Mouse (Mus musculus): ENCODE results near the gene Yeats2. TPM values are rescaled to one million over a fixed set of nuclear protein-coding genes. Genes with fewer than 3 reads are reported as not detected.

Gene Yeats2
- 4.8 TPM for polyA plus RNA-seq (2014; fragmentation: Illumina TruSeq; extraction: RNeasy Lipid Tissue Mini Kit (QIAGEN cat#74804); ENCODE audit: low read depth, low replicate concordance)

DNA sequence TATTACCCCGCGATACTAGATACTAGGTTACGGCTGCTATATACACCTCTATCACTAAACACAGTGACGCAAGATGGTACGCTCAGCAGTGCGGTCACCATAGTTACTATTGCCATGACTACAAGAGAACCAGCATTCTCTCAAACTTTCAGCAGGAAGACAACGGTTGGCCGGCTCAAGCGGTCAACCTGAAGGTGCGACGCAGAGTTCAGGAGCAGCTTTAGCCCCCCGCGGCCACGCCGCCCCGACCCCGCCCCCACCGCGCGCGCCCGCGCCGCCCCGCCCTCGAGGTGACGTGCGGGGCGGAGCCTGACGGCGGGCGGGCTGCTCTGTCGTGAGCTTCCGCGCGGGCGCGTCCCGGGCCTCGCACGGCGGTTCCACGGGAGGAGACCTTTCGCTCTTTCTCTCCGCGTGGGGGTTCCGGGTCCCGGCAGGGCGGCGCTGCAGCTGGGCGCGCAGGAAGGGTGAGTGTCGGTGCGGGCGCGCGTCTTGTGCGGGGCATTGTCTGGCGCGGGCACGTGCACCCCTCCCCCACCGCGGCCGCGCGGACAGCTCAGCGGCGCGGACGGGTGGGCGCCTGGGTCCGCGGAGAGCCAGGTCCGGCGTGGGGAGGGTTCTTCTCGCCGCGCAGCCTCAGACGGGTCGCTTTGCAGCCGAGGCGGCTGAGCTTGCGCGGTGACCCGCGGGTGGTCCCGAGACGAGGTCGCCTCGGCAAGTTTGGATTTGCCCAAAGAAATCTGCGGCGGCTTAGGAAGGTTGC lies at the start of gene Yeats2:
Yeats2 (plus strand) TSS at position 292 of the 760 bp plus-strand sequence.

DNA sequence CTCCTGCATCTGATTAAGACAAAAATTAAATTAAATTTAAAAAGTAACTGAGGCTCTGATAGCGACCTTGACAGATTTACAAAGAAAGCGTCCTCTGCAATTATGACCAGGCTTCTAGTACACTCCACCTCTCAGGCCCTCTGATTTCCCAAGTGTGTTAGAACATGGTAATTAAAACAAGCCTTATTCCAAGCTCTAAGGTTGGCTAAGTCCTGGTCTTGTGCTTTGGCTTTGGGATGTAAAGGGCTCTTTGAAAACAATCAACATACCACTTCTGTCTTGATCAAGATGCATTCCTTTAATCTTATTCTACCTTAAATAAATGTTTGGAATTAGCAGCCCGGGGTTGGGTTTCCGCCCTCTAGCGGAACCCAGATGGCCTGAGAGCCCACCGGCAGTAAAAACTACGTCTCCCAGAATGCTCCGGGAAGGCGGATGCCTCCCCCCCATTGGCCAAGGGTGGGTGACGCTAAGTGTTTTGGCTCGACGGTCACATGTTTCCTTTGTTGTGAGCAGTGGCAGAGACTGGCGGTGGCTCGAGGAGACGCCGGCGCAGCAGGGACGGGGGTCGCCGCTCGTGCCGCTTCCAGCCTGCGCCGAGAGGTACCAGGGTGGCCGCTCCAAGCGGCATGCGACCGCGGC lies 43.7 kb upstream of the Yeats2 start, which contains the start of gene Klhl24:
Klhl24 (plus strand) TSS at position 474 of the 642 bp plus-strand sequence.

DNA sequence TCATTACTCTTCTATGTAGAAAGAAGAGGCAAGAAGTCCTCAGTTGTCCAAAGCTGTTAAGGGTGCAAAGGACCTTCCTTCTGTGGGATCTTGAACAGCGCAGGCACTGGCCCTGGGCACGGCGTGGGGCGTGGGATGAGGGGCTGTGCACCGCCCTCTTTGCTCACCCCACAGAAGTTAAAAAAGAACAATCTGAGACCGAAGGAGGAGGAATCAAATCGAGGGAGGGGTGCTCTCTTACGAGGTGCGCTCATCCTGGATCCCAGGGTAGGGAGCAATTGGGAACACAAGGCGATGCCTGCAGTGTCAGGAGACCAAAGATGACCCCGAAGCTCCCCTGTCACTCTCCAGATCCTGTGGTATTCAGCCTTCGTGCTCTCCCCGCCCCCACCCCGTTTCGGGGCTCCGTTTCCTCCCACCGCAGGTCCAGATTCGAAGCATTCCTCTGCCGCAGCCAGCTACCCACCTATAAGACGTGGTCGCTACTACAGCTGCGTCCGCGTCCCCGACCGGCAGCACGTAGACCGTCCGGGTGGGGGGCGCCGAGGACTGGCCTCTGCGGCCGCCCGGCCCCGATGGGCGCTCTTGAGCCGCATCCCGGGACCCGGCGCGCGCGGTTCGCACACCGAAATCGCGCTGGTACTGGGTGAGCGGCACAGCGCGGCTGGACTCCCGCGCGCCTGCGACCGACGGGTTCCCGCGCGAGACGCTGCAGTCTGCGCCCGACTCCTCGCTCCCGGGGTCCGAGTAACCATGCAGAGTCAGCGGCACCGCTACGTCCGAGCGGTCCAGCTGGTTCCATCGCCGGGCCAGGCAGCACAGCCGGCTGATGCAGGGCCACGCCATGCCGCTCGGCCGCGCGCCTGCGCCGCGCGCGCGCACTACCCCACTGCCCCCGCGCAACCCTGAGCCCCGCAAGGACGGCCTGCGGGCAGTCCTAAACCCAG lies 99.9 kb downstream of the Yeats2 start, which contains the start of gene Map6d1:
Map6d1 (minus strand) TSS at position 891 of the 947 bp plus-strand sequence.

Other genes with a start within 250 kb of the Yeats2 start
- 2.7 TPM for gene Klhl6, start 158.0 kb upstream of the Yeats2 start, polyA plus RNA-seq (2014; fragmentation: Illumina TruSeq; extraction: RNeasy Lipid Tissue Mini Kit (QIAGEN cat#74804); ENCODE audit: low read depth, low replicate concordance)
- gene Klhl24, start 43.5 kb upstream of the Yeats2 start, polyA plus RNA-seq (2014; fragmentation: Illumina TruSeq; extraction: RNeasy Lipid Tissue Mini Kit (QIAGEN cat#74804); ENCODE audit: low read depth, low replicate concordance), result 28.6 TPM
- gene Map6d1, start 100.3 kb downstream of the Yeats2 start, polyA plus RNA-seq (2014; fragmentation: Illumina TruSeq; extraction: RNeasy Lipid Tissue Mini Kit (QIAGEN cat#74804); ENCODE audit: low read depth, low replicate concordance), result not detected
- gene Parl, start 161.3 kb downstream of the Yeats2 start, polyA plus RNA-seq (2014; fragmentation: Illumina TruSeq; extraction: RNeasy Lipid Tissue Mini Kit (QIAGEN cat#74804); ENCODE audit: low read depth, low replicate concordance), result 40.4 TPM
- gene Cyp2ab1, start 184.3 kb downstream of the Yeats2 start, polyA plus RNA-seq (2014; fragmentation: Illumina TruSeq; extraction: RNeasy Lipid Tissue Mini Kit (QIAGEN cat#74804); ENCODE audit: low read depth, low replicate concordance), result not detected

Data from liver, adult 10 weeks (tissue).